Mouse (Mus musculus) neural tube, embryonic 14.5 days (tissue): ENCODE measurements at regions not wholly inside any gene's neighbourhood (a gene's known extent, or its start where the extent isn't known, plus 50 kb on each side); places are given as distances from the start of the nearest gene placed in this dataset.

ENCODE experiments used
- ATAC-seq: fragments of 200-750 bp; cut with Nextera tagmentation; 2 replicates; pipeline ENCODE4 v1.8.0; 2017; ENCODE audit warnings: low read depth, mild to moderate bottlenecking, moderate TSS enrichment, moderate library complexity
- H3K27ac ChIP-seq: fragments of 300-500 bp; sonication (generic); 2 replicates; pipeline ENCODE4 v1.5.1; 2014; ENCODE audit warnings: low read depth, mild to moderate bottlenecking, control low read depth, low read length, moderate library complexity, mixed read lengths
- H3K27me3 ChIP-seq: fragments of 300-500 bp; sonication (generic); 2 replicates; pipeline ENCODE4 v1.6.1; 2014; ENCODE audit warnings: low read length; ENCODE audit not compliant: control insufficient read depth, insufficient read depth
- H3K36me3 ChIP-seq: fragments of 300-500 bp; sonication (generic); 2 replicates; pipeline ENCODE4 v1.6.1; 2014; ENCODE audit warnings: low read length, mixed read lengths; ENCODE audit not compliant: control insufficient read depth, insufficient read depth
- H3K4me1 ChIP-seq: fragments of 300-500 bp; sonication (generic); 2 replicates; pipeline ENCODE4 v1.6.1; 2014; ENCODE audit warnings: low read length; ENCODE audit not compliant: control insufficient read depth, insufficient read depth
- H3K4me2 ChIP-seq: fragments of 300-500 bp; sonication (generic); 2 replicates; pipeline ENCODE4 v1.6.1; 2014; ENCODE audit warnings: mild to moderate bottlenecking, low read depth, low read length, control low read depth
- H3K4me3 ChIP-seq: fragments of 300-500 bp; sonication (generic); 2 replicates; pipeline ENCODE4 v1.5.1; 2014; ENCODE audit warnings: low read depth, low read length, control low read depth, mixed read lengths
- H3K9ac ChIP-seq: fragments of 300-500 bp; sonication (generic); replicated peaks from 2 replicates; pipeline ENCODE4 v1.6.1; 2014; ENCODE audit warnings: low read depth, mild to moderate bottlenecking, control low read depth, low read length, mixed read lengths
- H3K9me3 ChIP-seq: fragments of 300-500 bp; sonication (generic); 2 replicates; pipeline ENCODE4 v1.6.1; 2016; ENCODE audit warnings: low read length; ENCODE audit not compliant: control insufficient read depth
- WGBS: fragments of 180-500 bp; shearing (Covaris S2); extraction: QIAGEN DNeasy Blood & Tissue Kit; methylation state at CpG from one replicate; pipeline ENCODE4 v1.1.7; 2014; 5-methylcytosine and 5-hydroxymethylcytosine counted together

DNA sequence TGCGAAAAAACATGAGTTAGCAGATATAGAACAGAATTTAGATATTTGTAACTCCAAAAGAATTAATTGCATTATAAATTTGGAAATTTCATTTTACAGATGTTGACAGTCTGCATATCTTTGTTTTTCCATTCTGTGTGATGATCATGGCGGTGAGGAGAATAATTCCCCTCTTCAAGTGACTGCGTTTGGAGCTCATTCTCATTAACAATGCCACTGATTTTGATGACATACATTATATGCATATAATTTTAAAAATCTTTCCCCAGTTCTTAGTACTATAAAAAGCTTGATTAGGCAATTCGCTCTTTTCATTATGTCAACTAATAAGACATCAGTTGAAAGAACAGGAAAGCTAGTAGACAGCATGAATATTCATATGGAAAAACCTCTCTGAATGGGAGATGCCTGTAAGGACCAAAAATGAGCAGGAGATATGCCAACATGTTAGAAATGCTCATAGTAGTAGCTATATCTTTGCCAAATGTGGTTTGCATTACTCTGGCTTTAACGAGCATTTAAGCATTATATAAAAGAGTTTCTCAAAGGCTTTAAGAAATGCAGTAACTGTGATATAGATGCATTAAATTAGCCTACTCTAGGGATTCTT lies 849.2 kb upstream of the Cldn34c4 start:
- H3K4me2 ChIP-seq, result no peak overlapping the region
- H3K27me3 ChIP-seq, result no peaks in the 10 kb centered on the region
- no peaks in the 10 kb centered on the region for H3K4me1 ChIP-seq
- no peak overlapping the region for H3K9ac ChIP-seq
- no peaks in the 10 kb centered on the region for H3K9me3 ChIP-seq
- WGBS, result 85% methylated on average over 5 of the region's 5 CpGs
- H3K36me3 ChIP-seq, result no peaks in the 10 kb centered on the region
- H3K27ac ChIP-seq, result no peak overlapping the region
- no peak for ATAC-seq
- H3K4me3 ChIP-seq, result no peak overlapping the region

- Histone ChIP-seq H3K9me3 (no peaks in the 10 kb centered on the region), H3K4me2 (no peak overlapping the region), H3K27me3 (no peaks in the 10 kb centered on the region), H3K9ac (no peak overlapping the region), H3K27ac (no peak overlapping the region), H3K4me1 (no peaks in the 10 kb centered on the region), H3K36me3 (no peaks in the 10 kb centered on the region), H3K4me3 (no peak overlapping the region)
- no peak for ATAC-seq
- WGBS, result 27% methylated on average over 3 of the region's 3 CpGs
Measured at GRCm38 (mm10) chrX:128577402-128577801, 841.0 kb upstream of the Cldn34c4 start.

DNA sequence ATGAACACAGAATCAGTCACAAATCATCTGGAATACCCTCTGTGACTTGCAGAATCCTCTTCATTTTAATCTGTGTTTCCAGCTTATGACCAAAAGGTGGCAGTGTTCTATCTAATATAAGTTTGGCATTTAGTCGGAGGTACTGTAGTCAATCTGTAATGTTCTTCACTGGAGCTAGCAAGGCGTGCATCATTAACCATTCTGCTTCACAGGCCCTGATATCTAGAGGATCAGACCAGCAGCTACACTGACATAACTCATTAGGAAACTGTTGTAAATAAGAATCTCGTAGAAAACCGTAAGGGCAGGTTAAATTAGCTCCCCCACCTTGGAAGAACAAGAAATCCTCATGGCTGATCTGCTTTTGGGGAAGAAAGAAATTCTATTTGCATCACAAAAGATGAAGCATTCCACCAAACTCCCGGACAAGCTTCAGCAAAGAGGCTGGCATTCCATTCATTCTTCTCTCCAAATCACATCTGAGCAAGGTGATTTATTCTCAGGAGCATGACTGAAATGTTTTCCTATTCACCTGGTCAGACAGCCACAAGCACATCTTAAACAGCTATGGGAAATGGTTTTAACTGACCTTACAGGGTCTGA lies 840.0 kb upstream of the Cldn34c4 start:
- Histone ChIP-seq H3K9me3 (no peaks in the 10 kb centered on the region), H3K36me3 (no peaks in the 10 kb centered on the region), H3K4me3 (no peak overlapping the region), H3K27ac (no peak overlapping the region; the same call in 1 of the 2 replicates), H3K4me2 (no peak overlapping the region), H3K4me1 (no peaks in the 10 kb centered on the region), H3K27me3 (no peaks in the 10 kb centered on the region), H3K9ac (no peak overlapping the region)
- 10% methylated on average over 5 of the region's 5 CpGs for WGBS
- ATAC-seq, result peak; percentile 83; the same call in 1 of the 2 replicates
